Mouse (Mus musculus) adrenal gland, adult 2 months (tissue): ENCODE results near the gene Caprin1. TPM values are rescaled to one million over a fixed set of nuclear protein-coding genes. Genes with fewer than 3 reads are reported as not detected.

Source experiments
- DNase-seq: peaks from one replicate; pipeline ENCODE4 v3.0.0; 2021
- microRNA-seq, 2 experiments: library from miRNA; unstranded; fragments of <30 nt; microRNA quantifications; one replicate each; pipeline ENCODE4 v1.2.0; 2021
- polyA plus RNA-seq: library from polyadenylated mRNA; depleted of rRNA; stranded (reverse); fragments of >200 nt; gene quantifications from 2 replicates; pipeline ENCODE4 v1.2.3, GENCODE M21; 2012; rRNA removed
- total RNA-seq, 2 experiments: library from RNA; stranded (reverse); gene quantifications; 2 replicates each; pipeline ENCODE4 v1.2.3; 2021

Gene Caprin1
- total and polyA plus RNA-seq, 3 experiments, result 272 to 495 (median 356) TPM

DNA sequence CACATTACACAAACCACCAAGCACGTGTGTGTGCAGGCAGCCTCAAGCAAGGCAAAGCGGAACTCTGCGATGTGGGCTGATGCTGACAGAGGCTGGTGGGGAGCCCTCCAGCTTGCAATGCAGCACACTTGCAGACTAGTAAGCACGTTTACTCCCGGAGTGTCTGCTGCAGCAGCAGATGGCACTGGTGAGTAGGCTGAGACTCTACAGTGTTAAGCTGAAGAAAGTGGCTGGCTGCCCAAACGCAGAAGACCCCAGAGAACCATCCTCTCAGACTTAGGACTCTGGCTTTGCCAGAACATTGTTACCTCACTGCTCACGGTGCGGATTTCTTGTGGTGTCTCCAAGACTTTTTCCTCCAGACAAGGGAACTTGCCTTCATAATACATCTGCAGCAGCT, 66.5 kb downstream of the Caprin1 start:
- DNase-seq, result no peak

DNA sequence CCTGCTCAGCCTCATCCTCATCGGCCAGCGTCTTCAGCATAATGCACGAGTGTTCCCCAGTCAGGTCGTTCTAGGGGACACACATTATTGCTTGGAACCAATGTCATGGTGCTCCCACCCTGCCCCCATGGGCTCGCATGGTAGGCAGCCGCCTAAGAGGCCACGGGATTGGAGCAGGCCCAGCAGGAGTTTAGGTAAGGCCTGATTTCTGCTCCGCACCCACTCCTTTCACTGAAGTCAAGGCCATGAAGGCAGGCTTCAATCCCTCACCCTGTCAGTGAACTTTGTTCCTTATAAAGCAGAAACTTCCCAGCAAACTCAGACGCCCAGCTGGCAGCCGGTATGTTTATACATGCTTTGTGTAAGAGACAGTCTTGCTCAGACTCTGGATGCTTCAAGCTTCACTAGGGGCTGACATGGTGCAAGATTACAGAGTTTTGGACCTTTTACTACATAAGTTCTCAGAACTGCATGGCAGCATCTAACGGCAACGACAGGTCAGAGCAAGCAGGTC, 69.4 kb downstream of the Caprin1 start:
- no peak for DNase-seq

DNA sequence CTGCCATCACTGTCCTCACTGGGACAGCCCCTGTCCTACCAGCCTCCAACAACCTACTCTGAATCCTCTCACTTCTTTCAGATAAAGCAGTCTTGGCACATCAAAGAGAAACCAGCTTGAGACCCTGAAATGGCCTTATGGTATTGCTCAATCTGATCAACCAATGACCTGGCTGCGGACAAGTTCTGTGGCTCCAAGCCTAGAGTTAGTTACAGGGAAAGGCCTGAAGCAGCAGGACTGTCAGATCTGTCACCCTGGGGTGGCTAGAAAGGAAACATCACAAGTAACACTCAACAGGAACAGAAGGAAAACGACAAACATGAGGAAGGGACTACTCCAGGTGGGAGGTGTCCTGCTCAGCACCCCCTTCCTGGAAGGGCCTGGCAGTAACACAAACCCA, 72.9 kb downstream of the Caprin1 start:
- peak; percentile 46 for DNase-seq

GRCm38 (mm10) chr2:103719292-103719646, 78.2 kb downstream of the Caprin1 start:
- no peak for DNase-seq

GRCm38 (mm10) chr2:103718594-103719291, 78.7 kb downstream of the Caprin1 start:
- peak; percentile 71 for DNase-seq

DNA sequence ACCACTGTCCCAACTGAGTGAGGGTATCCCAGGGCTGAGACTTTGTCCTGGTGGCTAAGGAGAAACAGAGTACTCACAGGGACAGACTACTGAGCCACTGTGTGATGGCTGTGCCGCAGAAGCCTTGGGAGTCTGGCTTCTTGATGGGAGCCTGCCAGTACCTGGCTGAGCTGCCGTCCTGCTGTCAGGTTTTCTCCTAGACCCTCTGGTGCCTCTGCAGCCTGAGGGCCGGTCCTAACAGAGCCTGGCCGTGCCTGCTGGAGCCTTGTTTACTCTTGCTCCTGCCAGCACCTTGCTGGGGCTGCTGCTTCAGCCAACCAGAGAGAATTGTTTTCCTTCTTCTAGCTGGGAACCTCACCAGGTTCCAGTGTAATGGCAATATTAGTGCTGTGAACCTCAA, 83.0 kb downstream of the Caprin1 start:
- DNase-seq, result no peak

DNA sequence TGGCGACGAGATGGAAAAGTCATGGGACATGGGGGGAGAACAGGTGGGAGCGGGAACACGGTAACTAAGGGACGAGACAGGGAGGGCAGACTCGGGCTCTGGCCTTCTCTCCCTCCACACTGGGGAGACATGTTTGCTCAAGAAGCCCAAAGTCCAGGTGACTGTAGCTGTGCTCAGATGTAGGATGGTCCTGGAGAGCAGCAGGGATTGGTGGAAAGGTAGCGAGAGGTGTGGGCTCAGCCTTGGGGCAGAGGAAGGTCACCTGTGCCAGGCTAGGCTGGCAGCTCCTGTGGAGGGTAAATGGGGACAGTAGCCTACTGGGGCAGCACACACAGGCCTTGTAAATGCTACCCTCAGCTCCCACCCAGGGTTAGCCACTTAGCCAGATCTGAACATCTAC, 83.6 kb downstream of the Caprin1 start:
- DNase-seq, result no peak

Small RNA genes lying within 50 kb of the gene (microRNA-seq; reads per million reads assigned to microRNA genes)
- gene Gm22757, result 0 reads per million in 2 experiments
- 0 reads per million in 2 experiments for gene Gm22761

Other genes with a start within 250 kb of the Caprin1 start
- 10 to 100 TPM in 1 of 2 experiments, 1 to 10 TPM in 1; 6.3 to 36.7 TPM for gene Abtb2, start 231.3 kb downstream of the Caprin1 start, total RNA-seq
- 46.1 and 72.3 TPM in 2 replicates for gene Abtb2, start 231.3 kb downstream of the Caprin1 start, polyA plus RNA-seq
- 10 to 100 TPM; 38.5 to 56.8 TPM for gene Nat10, start 36.4 kb downstream of the Caprin1 start, total RNA-seq
- gene Nat10, start 36.4 kb downstream of the Caprin1 start, polyA plus RNA-seq, result 43.3 and 58.2 TPM in 2 replicates
- 10 to 100 TPM; 19.1 to 31.8 TPM for gene Lmo2, start 160.3 kb upstream of the Caprin1 start, total RNA-seq
- 24.0 and 26.7 TPM in 2 replicates for gene Lmo2, start 160.3 kb upstream of the Caprin1 start, polyA plus RNA-seq
- gene Fbxo3, start 230.1 kb upstream of the Caprin1 start, total RNA-seq, result 10 to 100 TPM; 66.3 to 77.9 TPM
- gene Fbxo3, start 230.1 kb upstream of the Caprin1 start, polyA plus RNA-seq, result 9.3 and 12.8 TPM in 2 replicates
- not detected for gene 4931422A03Rik, start 230.7 kb upstream of the Caprin1 start, total RNA-seq
- gene 4931422A03Rik, start 230.7 kb upstream of the Caprin1 start, polyA plus RNA-seq, result not detected in 2 replicates